Mouse (Mus musculus): ENCODE data around the gene 4933403O08Rik.

GRCm38 (mm10) chrX:112238749-112239148 lies at the start of gene 4933403O08Rik:
- no peak for TF ChIP-seq USF1 (IDR thresholded peaks at IDR 0.05; ENCODE audit: low read depth)
- TF ChIP-seq CTCF (IDR thresholded peaks at IDR 0.05; ENCODE audit: control insufficient read depth, insufficient read depth, insufficient read length): no peak
- no peak for TF ChIP-seq MYOG (IDR thresholded peaks at IDR 0.05; ENCODE audit: control insufficient read depth, extremely low read depth, insufficient read length)
